Mouse (Mus musculus): Measurements from ENCODE around the gene Hnf4a.

- no peak for TF ChIP-seq POLR2A (IDR thresholded peaks at IDR 0.05; ENCODE audit: low read depth, low read length)
- TF ChIP-seq CTCF (IDR thresholded peaks at IDR 0.05; ENCODE audit: borderline replicate concordance, insufficient read depth, low read length), result no peak
These were observed 101.4 kb downstream of the Hnf4a start for GRCm38 (mm10) chr2:163608008-163608407.
